Mouse (Mus musculus) embryonic facial prominence, embryonic 12.5 days (tissue): ENCODE data around the gene Casc4. TPM values are rescaled to one million over a fixed set of nuclear protein-coding genes. Genes with fewer than 3 reads are reported as not detected.

Source experiments
- ATAC-seq: fragments of 200-750 bp; cut with Nextera tagmentation; 2 replicates; pipeline ENCODE4 v1.8.0; 2017; ENCODE audit not compliant: insufficient number of reproducible peaks, insufficient read depth, low FRiP score, low TSS enrichment
- H3K27ac ChIP-seq: fragments of 300-500 bp; sonication (generic); 2 replicates; pipeline ENCODE4 v1.5.1; 2016; ENCODE audit warnings: mild to moderate bottlenecking
- H3K27me3 ChIP-seq: fragments of 300-500 bp; sonication (generic); 2 replicates; pipeline ENCODE4 v1.6.1; 2016; ENCODE audit warnings: mild to moderate bottlenecking, moderate library complexity
- H3K36me3 ChIP-seq: fragments of 300-500 bp; sonication (generic); 2 replicates; pipeline ENCODE4 v1.6.1; 2016; ENCODE audit warnings: mild to moderate bottlenecking
- H3K4me1 ChIP-seq: fragments of 300-500 bp; sonication (generic); 2 replicates; pipeline ENCODE4 v1.6.1; 2016
- H3K4me2 ChIP-seq: fragments of 300-500 bp; sonication (generic); replicated peaks from 2 replicates; pipeline ENCODE4 v1.6.1; 2016; ENCODE audit warnings: mild to moderate bottlenecking, moderate library complexity
- H3K4me3 ChIP-seq: fragments of 300-500 bp; sonication (generic); 2 replicates; pipeline ENCODE4 v1.5.1; 2016; ENCODE audit warnings: mild to moderate bottlenecking
- H3K9ac ChIP-seq: fragments of 300-500 bp; sonication (generic); 2 replicates; pipeline ENCODE4 v1.6.1; 2016; ENCODE audit warnings: mild to moderate bottlenecking, moderate library complexity
- H3K9me3 ChIP-seq: fragments of 300-500 bp; sonication (generic); 2 replicates; pipeline ENCODE4 v1.6.1; 2016; ENCODE audit warnings: mild to moderate bottlenecking, moderate library complexity
- WGBS: fragments of 180-500 bp; shearing (Covaris S2); methylation state at CpG from one replicate; pipeline ENCODE4 v1.1.7; 2016; 5-methylcytosine and 5-hydroxymethylcytosine counted together
- polyA plus RNA-seq: library from polyadenylated mRNA; unstranded; fragments of >200 nt; fragmentation: Nextera tagmentation; extraction: Ambion mirVana; gene quantifications from 2 replicates; pipeline ENCODE4 v1.2.1, GENCODE M21; 2016

The Casc4 gene
- polyA plus RNA-seq = 24.8 and 25.0 TPM in 2 replicates

DNA sequence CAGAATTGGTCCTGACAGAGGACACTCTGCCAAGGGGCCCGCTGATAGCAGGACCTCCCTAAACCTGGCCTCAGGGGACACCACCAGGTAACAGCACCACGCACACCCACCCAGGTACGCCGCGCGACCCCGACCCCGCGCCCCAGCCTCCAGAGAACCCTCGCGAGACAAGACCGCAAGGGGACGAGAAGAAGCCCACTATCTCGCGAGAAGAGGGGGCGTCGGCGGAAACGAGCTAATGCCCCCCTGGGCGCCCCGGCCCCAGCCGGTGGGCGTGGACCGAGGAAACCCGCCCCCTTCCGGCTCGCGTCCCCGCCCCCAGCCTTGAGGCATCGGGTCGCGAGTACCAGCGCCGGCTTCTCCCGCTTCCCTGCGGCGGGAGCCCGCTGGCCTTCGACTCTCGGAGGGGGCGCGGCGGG is at the start of gene Casc4:
Gene Casc4 (plus strand): TSS at position 339 of the 419 bp plus-strand sequence.
- Histone ChIP-seq H3K9me3 (no peaks in the 10 kb centered on the region), H3K9ac (peak within 1 kb of the TSS; percentile 79), H3K27me3 (no peaks in the 10 kb centered on the region), H3K4me1 (peaks cover 19% of the 10 kb centered on the region), H3K36me3 (no peaks in the 10 kb centered on the region), H3K4me3 (peak within 1 kb of the TSS; percentile 86), H3K27ac (peak within 1 kb of the TSS; percentile 55), H3K4me2 (peak within 1 kb of the TSS; percentile 80)
- peak; percentile 87 for ATAC-seq
- 1% methylated on average over 38 of the region's 43 CpGs for WGBS

DNA sequence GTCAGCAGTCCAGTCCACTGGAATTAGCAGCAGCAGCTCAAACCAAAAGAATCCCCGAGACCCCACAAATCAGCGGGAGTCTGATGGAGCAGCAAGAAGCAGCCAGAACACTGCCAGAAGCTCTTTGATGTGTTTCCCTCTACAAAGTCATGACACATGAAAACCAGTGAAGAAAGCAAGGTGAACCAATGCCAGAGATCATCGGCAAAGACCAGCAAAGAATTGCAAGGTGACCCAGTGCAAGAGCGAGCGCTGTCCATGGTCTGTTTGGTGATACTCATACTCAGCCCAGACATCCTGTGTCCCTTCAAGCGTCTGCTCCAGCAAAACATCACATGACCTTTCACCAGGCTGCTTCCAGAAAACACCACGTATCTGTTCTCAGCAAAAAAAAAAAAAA is 45.0 kb upstream of the Casc4 start:
- ATAC-seq = no peak
- H3K36me3 ChIP-seq = no peaks in the 10 kb centered on the region
- H3K27ac ChIP-seq = no peak overlapping the region
- no peaks in the 10 kb centered on the region for H3K4me1 ChIP-seq
- H3K27me3 ChIP-seq = no peaks in the 10 kb centered on the region
- 0 out of 2 replicates have a peak, but pooled peaks cover 4% of the 10 kb centered on the region for H3K9me3 ChIP-seq
- no peak overlapping the region for H3K4me2 ChIP-seq
- WGBS = 88% methylated on average over 7 of the region's 7 CpGs
- no peak overlapping the region for H3K9ac ChIP-seq
- no peak overlapping the region for H3K4me3 ChIP-seq

DNA sequence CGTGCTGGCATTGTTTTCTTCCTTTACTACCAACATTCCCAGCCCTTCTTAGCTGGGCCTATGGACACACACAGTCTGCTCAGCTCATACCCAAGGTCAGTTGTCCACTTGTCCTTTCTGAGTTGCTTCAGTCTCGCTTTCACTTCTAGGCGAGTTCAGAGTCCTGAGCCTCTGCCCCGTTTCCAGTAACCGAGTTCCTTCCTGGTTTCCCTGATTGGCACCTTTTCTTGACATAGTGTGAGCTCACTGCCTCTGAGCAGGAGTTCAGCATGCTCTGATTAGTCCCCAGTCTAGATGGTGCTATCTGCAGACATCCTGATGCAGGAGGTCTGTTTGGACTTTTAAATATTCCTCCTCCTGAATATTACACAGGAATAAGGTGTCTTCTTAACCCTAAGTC is 42.1 kb upstream of the Casc4 start:
- H3K27me3 ChIP-seq = no peaks in the 10 kb centered on the region
- H3K4me3 ChIP-seq = no peak overlapping the region
- H3K4me2 ChIP-seq = no peak overlapping the region
- WGBS = 60% methylated on average over 5 of the region's 5 CpGs
- ATAC-seq = no peak
- H3K27ac ChIP-seq = no peak overlapping the region
- no peak overlapping the region for H3K9ac ChIP-seq
- no peaks in the 10 kb centered on the region for H3K4me1 ChIP-seq
- no peaks in the 10 kb centered on the region for H3K36me3 ChIP-seq
- H3K9me3 ChIP-seq = 0 out of 2 replicates have a peak, but pooled peaks cover 4% of the 10 kb centered on the region

DNA sequence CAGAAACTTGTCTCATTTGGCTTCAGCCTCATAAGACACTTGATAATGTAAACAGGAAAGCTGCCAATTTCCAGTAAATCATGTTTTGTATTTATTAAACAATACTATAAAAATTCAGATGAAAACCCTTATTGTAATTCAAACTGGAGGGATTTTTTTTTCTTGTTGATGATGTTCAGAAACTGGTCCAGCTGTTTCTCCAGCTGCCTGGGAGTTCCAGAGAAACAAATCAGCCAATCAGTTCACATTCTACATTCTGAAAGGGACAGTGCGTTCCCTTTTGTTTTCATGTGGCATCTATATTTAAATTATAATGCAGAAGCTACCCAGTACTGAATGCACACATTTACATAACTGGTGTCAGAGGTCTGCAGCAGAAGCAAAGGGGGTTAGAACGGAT is 40.6 kb upstream of the Casc4 start:
- H3K4me2 ChIP-seq = no peak overlapping the region
- H3K27me3 ChIP-seq = no peaks in the 10 kb centered on the region
- H3K9me3 ChIP-seq = 0 out of 2 replicates have a peak, but pooled peaks cover 4% of the 10 kb centered on the region
- H3K27ac ChIP-seq = no peak overlapping the region
- no peak overlapping the region for H3K4me3 ChIP-seq
- H3K4me1 ChIP-seq = no peaks in the 10 kb centered on the region
- no peak overlapping the region for H3K9ac ChIP-seq
- no peak for ATAC-seq
- 55% methylated on average over 2 of the region's 2 CpGs for WGBS
- H3K36me3 ChIP-seq = no peaks in the 10 kb centered on the region

DNA sequence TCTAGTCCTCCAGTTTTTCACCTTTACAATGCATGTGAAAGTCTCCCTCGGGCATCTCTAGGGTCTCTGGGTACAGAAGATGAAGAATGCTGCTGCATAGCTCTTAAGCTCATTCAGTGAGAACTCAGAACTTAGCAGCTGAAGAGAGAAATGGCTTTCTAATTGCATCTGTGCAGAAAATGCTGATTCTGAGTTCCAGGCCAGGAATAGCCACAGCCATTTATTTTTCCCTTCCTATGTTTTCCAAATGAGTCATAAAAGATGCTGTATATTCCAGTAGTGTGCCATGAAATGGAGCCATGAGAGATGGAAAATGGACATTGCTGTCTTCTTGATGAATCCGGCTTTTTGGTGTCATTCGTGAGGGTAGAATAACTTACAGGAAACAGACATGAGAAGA is 38.4 kb upstream of the Casc4 start:
- H3K9ac ChIP-seq = no peak overlapping the region
- no peaks in the 10 kb centered on the region for H3K27me3 ChIP-seq
- no peaks in the 10 kb centered on the region for H3K9me3 ChIP-seq
- no peaks in the 10 kb centered on the region for H3K36me3 ChIP-seq
- 88% methylated on average over 3 of the region's 3 CpGs for WGBS
- H3K4me3 ChIP-seq = no peak overlapping the region
- no peak for ATAC-seq
- H3K4me1 ChIP-seq = no peaks in the 10 kb centered on the region
- H3K27ac ChIP-seq = no peak overlapping the region
- no peak overlapping the region for H3K4me2 ChIP-seq

DNA sequence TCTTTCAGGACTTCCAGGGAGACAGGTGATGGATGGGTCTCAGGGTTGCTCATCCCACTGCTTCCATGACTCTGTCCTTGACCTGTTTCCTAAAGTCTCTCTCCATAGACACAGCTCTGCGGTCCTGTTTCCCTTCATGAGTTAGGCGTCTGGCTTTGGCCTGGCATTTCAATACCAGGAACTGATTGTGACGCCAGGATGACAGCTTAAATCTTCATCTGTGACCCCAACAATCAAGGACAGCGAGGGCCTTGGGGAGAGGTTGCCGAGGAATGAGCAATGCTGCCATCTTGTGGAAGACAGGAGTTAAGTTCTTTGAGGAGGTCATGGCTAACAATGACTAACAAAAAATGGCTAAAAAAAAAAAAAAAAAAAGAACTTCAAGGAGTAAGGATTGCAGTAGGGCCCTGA is 34.3 kb upstream of the Casc4 start:
- Histone ChIP-seq H3K27me3 (no peaks in the 10 kb centered on the region), H3K4me3 (no peak overlapping the region), H3K4me1 (no peaks in the 10 kb centered on the region), H3K27ac (no peak overlapping the region), H3K36me3 (no peaks in the 10 kb centered on the region), H3K9me3 (no peaks in the 10 kb centered on the region), H3K9ac (no peak overlapping the region), H3K4me2 (no peak overlapping the region)
- WGBS = 9% methylated on average over 5 of the region's 5 CpGs
- ATAC-seq = no peak

DNA sequence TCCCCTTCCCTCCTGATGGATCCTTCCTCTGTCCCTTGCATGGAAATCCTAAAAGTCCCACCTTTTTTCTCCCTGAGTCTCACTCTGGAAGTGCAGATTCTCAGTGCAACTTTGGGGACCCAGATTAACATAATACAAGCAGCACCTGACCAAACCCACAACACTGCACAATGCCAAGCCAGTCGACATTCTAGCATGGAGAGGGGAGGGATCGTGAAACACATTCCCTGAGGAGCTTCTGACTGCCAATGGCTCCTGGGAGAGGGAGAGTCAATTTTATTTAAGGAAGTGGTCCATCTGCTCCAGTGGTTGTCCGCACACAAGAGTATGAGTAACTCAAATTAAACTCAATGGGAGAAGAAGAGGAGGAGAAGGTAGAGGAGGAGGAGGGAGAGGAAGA is 31.8 kb upstream of the Casc4 start:
- Histone ChIP-seq H3K27me3 (no peaks in the 10 kb centered on the region), H3K4me2 (no peak overlapping the region), H3K4me3 (no peak overlapping the region), H3K9ac (no peak overlapping the region), H3K4me1 (no peaks in the 10 kb centered on the region), H3K27ac (no peak overlapping the region), H3K36me3 (no peaks in the 10 kb centered on the region), H3K9me3 (0 out of 2 replicates have a peak, but pooled peaks cover 8% of the 10 kb centered on the region)
- WGBS = 38% methylated on average over 3 of the region's 3 CpGs
- ATAC-seq = no peak

DNA sequence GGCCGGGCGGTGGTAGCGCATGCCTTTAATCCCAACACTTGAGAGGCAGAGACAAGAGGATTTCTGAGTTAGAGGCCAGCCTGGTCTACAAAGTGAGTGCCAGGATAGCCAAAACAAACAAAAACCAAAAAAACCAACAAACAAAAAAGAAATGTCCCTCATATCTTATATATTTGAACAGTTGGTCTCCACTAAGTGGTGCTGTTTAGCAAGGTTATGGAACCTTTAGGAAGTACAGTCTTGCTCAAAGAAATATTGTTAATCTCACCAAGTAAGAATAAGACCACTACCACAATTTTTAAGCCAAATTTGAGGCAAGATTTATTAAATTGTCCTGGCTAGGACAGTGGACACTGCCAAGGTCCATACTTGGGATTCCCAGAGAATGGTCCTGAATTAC is 25.3 kb upstream of the Casc4 start:
- no peaks in the 10 kb centered on the region for H3K27me3 ChIP-seq
- H3K4me2 ChIP-seq = no peak overlapping the region
- no peak overlapping the region for H3K27ac ChIP-seq
- no peak overlapping the region for H3K4me3 ChIP-seq
- ATAC-seq = no peak
- no peaks in the 10 kb centered on the region for H3K4me1 ChIP-seq
- no peaks in the 10 kb centered on the region for H3K36me3 ChIP-seq
- WGBS = 91% methylated on average over 3 of the region's 3 CpGs
- H3K9ac ChIP-seq = no peak overlapping the region
- H3K9me3 ChIP-seq = 0 out of 2 replicates have a peak, but pooled peaks cover 8% of the 10 kb centered on the region

DNA sequence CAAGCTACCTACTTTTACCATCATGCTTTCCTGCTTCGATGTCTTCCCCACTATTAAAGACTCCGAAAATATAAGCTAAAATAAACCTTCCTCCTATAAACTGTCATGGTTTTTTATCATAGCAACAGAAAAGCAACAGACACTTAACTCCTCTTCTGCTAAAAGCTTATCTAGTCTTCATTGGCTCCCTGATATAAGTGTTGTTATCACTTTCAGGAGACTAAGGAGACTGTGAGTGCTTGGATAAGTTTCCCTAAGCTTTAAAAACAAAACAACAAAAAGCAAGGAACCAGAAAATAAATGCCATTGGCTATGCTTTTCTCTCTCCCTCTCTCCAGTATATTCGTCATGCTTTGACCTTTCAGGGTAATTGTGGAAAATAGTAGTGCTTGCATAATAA is 24.5 kb upstream of the Casc4 start:
- H3K36me3 ChIP-seq = no peaks in the 10 kb centered on the region
- H3K4me3 ChIP-seq = no peak overlapping the region
- ATAC-seq = no peak
- no peaks in the 10 kb centered on the region for H3K4me1 ChIP-seq
- 77% methylated on average over 3 of the region's 3 CpGs for WGBS
- 0 out of 2 replicates have a peak, but pooled peaks cover 8% of the 10 kb centered on the region for H3K9me3 ChIP-seq
- no peak overlapping the region for H3K27ac ChIP-seq
- H3K27me3 ChIP-seq = no peaks in the 10 kb centered on the region
- H3K4me2 ChIP-seq = no peak overlapping the region
- H3K9ac ChIP-seq = no peak overlapping the region

DNA sequence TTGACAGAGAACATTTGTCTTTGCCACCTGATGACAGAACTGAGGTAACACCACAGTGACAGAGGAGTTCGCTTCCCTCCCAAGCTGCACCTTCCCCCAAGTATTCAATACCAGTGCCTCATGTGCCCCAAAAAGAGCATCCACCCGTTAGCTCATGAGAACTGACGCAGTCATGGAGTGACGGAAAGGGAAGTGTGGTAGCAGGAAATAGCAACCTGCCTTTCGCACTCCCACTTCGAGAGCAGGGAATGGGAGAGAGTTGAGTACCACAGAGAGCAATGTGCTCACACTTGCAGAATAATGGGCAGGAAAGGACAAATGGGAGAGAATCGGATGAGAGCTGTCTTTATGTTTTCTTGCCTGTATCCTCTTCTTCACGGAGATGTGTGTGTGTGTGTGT is 20.7 kb upstream of the Casc4 start:
- Histone ChIP-seq H3K9me3 (no peaks in the 10 kb centered on the region), H3K4me2 (no peak overlapping the region), H3K4me3 (no peak overlapping the region), H3K4me1 (no peaks in the 10 kb centered on the region), H3K9ac (no peak overlapping the region), H3K27ac (no peak overlapping the region), H3K27me3 (no peaks in the 10 kb centered on the region), H3K36me3 (no peaks in the 10 kb centered on the region)
- ATAC-seq = no peak
- WGBS = 67% methylated on average over 8 of the region's 8 CpGs

DNA sequence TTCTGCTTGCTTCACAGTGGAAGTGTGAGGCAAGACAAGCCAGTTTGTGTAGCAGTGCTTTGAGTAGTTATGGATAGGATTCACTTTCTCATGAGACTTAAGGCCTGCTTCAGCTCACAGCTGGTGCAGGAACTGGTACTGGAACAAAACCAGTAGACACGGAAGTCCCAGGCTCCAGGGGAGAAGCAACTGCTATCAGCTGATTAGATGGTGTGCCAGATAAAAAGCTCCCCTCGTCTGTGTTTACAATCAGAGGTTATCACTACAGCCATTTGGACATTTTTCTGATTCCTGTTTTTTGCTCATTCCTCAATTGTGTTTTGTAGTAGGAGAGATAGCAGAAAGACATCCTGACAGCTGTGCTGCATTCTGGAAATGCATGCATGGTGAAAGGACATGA is 14.7 kb upstream of the Casc4 start:
- ATAC-seq = no peak
- Histone ChIP-seq H3K27me3 (no peaks in the 10 kb centered on the region), H3K27ac (no peak overlapping the region), H3K9ac (no peak overlapping the region), H3K4me3 (no peak overlapping the region), H3K4me2 (no peak overlapping the region), H3K36me3 (no peaks in the 10 kb centered on the region), H3K9me3 (no peaks in the 10 kb centered on the region), H3K4me1 (no peaks in the 10 kb centered on the region)
- 65% methylated on average over 2 of the region's 2 CpGs for WGBS

DNA sequence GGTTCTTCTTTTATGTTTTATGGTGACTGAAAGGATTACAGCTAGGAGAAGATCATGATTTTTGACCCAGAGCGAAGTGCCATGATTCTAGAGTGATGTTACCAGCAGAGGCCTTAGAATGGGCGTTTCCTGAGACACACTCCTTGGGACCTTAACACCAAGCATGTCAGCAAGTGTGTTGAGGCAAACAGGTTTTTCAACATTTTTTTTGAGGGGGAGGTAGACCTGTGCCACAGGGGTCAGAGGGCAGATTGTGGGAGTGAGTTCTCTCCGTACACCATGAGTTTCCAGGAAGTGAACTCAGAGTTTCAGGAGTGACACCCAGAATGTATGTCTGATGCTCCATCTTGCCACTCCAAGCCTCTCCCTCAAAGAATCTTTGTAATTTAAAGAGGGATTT is 12.8 kb upstream of the Casc4 start:
- H3K36me3 ChIP-seq = no peaks in the 10 kb centered on the region
- H3K4me1 ChIP-seq = no peaks in the 10 kb centered on the region
- no peak overlapping the region for H3K27ac ChIP-seq
- H3K27me3 ChIP-seq = no peaks in the 10 kb centered on the region
- 69% methylated on average over 3 of the region's 3 CpGs for WGBS
- H3K9me3 ChIP-seq = no peaks in the 10 kb centered on the region
- H3K9ac ChIP-seq = no peak overlapping the region
- no peak overlapping the region for H3K4me3 ChIP-seq
- no peak overlapping the region for H3K4me2 ChIP-seq
- ATAC-seq = no peak
